Mouse (Mus musculus): ENCODE measurements around the gene Klhl30. TPM values are rescaled to one million over a fixed set of nuclear protein-coding genes. Genes with fewer than 3 reads are reported as not detected.

Klhl30 gene
- 7.0 and 10.0 TPM in 2 replicates for polyA plus RNA-seq (2014; fragmentation: Nextera tagmentation; extraction: Ambion mirVana)

GRCm38 (mm10) chr1:91350841-91351240 lies at the start of gene Klhl30:
Klhl30 (plus strand) TSS chr1:91351016.
- ATAC-seq (ENCODE audit: low read depth): peak; percentile 19; the same call in 1 of the 2 replicates

GRCm38 (mm10) chr1:91301206-91301920 lies 49.5 kb upstream of the Klhl30 start:
- H3K4me3 ChIP-seq (ENCODE audit: low read depth, low read length): no peak overlapping the region
- H3K27me3 ChIP-seq (replicated peaks; ENCODE audit: control insufficient read depth, insufficient read depth, low read length): no peaks in the 10 kb centered on the region
- H3K4me2 ChIP-seq (ENCODE audit: low read depth, low read length): no peak overlapping the region
- no peaks in the 10 kb centered on the region for H3K9me3 ChIP-seq (ENCODE audit: control insufficient read depth, low read length)
- H3K9ac ChIP-seq (ENCODE audit: low read depth, low read length): no peak overlapping the region
- no peak overlapping the region for H3K27ac ChIP-seq (replicated peaks; ENCODE audit: low read depth, low read length)
- H3K36me3 ChIP-seq (ENCODE audit: control insufficient read depth, insufficient read depth, low read length): peaks cover 22% of the 10 kb centered on the region
- H3K4me1 ChIP-seq (ENCODE audit: control insufficient read depth, insufficient read depth, low read length): peaks cover 8% of the 10 kb centered on the region; the same call in 1 of the 2 replicates
- no peak for ATAC-seq (ENCODE audit: low read depth)
- no peak for DNase-seq (ENCODE audit: low spot score)
- 74% methylated on average over 3 of the region's 3 CpGs for WGBS

More at GRCm38 (mm10) chr1:91350841-91351240, at the start of gene Klhl30:
- no peak within 1 kb of the TSS for H3K9ac ChIP-seq (ENCODE audit: low read depth, low read length)
- no peak within 1 kb of the TSS for H3K4me3 ChIP-seq (ENCODE audit: low read depth, low read length)
- 56% methylated on average over 4 of the region's 4 CpGs for WGBS
- no peaks in the 10 kb centered on the region for H3K9me3 ChIP-seq (ENCODE audit: control insufficient read depth, low read length)
- peaks cover 10% of the 10 kb centered on the region for H3K27me3 ChIP-seq (replicated peaks; ENCODE audit: control insufficient read depth, insufficient read depth, low read length)
- DNase-seq (ENCODE audit: low spot score): no peak
- no peak within 1 kb of the TSS for H3K27ac ChIP-seq (replicated peaks; ENCODE audit: low read depth, low read length)
- H3K36me3 ChIP-seq (ENCODE audit: control insufficient read depth, insufficient read depth, low read length): no peaks in the 10 kb centered on the region
- no peak within 1 kb of the TSS for H3K4me2 ChIP-seq (ENCODE audit: low read depth, low read length)
- no peaks in the 10 kb centered on the region for H3K4me1 ChIP-seq (ENCODE audit: control insufficient read depth, insufficient read depth, low read length)

- no peak for ATAC-seq (ENCODE audit: low read depth)
- WGBS: 91% methylated on average over 3 of the region's 3 CpGs
- Histone ChIP-seq H3K4me2 (ENCODE audit: low read depth, low read length) (no peak overlapping the region), H3K9ac (ENCODE audit: low read depth, low read length) (no peak overlapping the region), H3K27me3 (replicated peaks; ENCODE audit: control insufficient read depth, insufficient read depth, low read length) (no peaks in the 10 kb centered on the region), H3K4me1 (ENCODE audit: control insufficient read depth, insufficient read depth, low read length) (peaks cover 8% of the 10 kb centered on the region; the same call in 1 of the 2 replicates), H3K9me3 (ENCODE audit: control insufficient read depth, low read length) (no peaks in the 10 kb centered on the region), H3K36me3 (ENCODE audit: control insufficient read depth, insufficient read depth, low read length) (peaks cover 26% of the 10 kb centered on the region), H3K27ac (replicated peaks; ENCODE audit: low read depth, low read length) (no peak overlapping the region), H3K4me3 (ENCODE audit: low read depth, low read length) (no peak overlapping the region)
- no peak for DNase-seq (ENCODE audit: low spot score)
Measured at GRCm38 (mm10) chr1:91302021-91302420, 48.8 kb upstream of the Klhl30 start.

- ATAC-seq (ENCODE audit: low read depth) (no peak), DNase-seq (ENCODE audit: low spot score) (no peak)
- Histone ChIP-seq H3K4me2 (ENCODE audit: low read depth, low read length) (no peak overlapping the region), H3K27ac (replicated peaks; ENCODE audit: low read depth, low read length) (no peak overlapping the region), H3K36me3 (ENCODE audit: control insufficient read depth, insufficient read depth, low read length) (peaks cover 49% of the 10 kb centered on the region), H3K4me1 (ENCODE audit: control insufficient read depth, insufficient read depth, low read length) (no peaks in the 10 kb centered on the region), H3K4me3 (ENCODE audit: low read depth, low read length) (no peak overlapping the region), H3K9ac (ENCODE audit: low read depth, low read length) (no peak overlapping the region), H3K9me3 (ENCODE audit: control insufficient read depth, low read length) (no peaks in the 10 kb centered on the region), H3K27me3 (replicated peaks; ENCODE audit: control insufficient read depth, insufficient read depth, low read length) (no peaks in the 10 kb centered on the region)
- WGBS: 90% methylated on average over 4 of the region's 4 CpGs
Measured at GRCm38 (mm10) chr1:91304621-91305020, 46.2 kb upstream of the Klhl30 start.

- Histone ChIP-seq H3K27me3 (replicated peaks; ENCODE audit: control insufficient read depth, insufficient read depth, low read length) (no peaks in the 10 kb centered on the region), H3K4me3 (ENCODE audit: low read depth, low read length) (no peak overlapping the region), H3K4me1 (ENCODE audit: control insufficient read depth, insufficient read depth, low read length) (peaks cover 4% of the 10 kb centered on the region; the same call in 1 of the 2 replicates), H3K9me3 (ENCODE audit: control insufficient read depth, low read length) (no peaks in the 10 kb centered on the region), H3K36me3 (ENCODE audit: control insufficient read depth, insufficient read depth, low read length) (peaks cover 57% of the 10 kb centered on the region), H3K9ac (ENCODE audit: low read depth, low read length) (no peak overlapping the region), H3K27ac (replicated peaks; ENCODE audit: low read depth, low read length) (no peak overlapping the region), H3K4me2 (ENCODE audit: low read depth, low read length) (no peak overlapping the region)
- ATAC-seq (ENCODE audit: low read depth) (no peak), DNase-seq (ENCODE audit: low spot score) (no peak)
- 94% methylated on average over 12 of the region's 13 CpGs for WGBS
Measured at GRCm38 (mm10) chr1:91309366-91310085, 41.3 kb upstream of the Klhl30 start.

- ATAC-seq (ENCODE audit: low read depth): no peak
- 89% methylated on average over 4 of the region's 4 CpGs for WGBS
Measured at GRCm38 (mm10) chr1:91312273-91312672, 38.5 kb upstream of the Klhl30 start.

GRCm38 (mm10) chr1:91313251-91313650 lies 37.6 kb upstream of the Klhl30 start:
- 0 out of 2 replicates have a peak overlapping the region, but pooled peaks have one; percentile 14 for H3K9ac ChIP-seq (ENCODE audit: low read depth, low read length)
- peak; percentile 80 for ATAC-seq (ENCODE audit: low read depth)
- DNase-seq (ENCODE audit: low spot score): peak; percentile 68
- no peak overlapping the region for H3K4me2 ChIP-seq (ENCODE audit: low read depth, low read length)
- H3K27ac ChIP-seq (replicated peaks; ENCODE audit: low read depth, low read length): peak overlapping the region; percentile 46
- H3K4me3 ChIP-seq (ENCODE audit: low read depth, low read length): no peak overlapping the region
- no peaks in the 10 kb centered on the region for H3K9me3 ChIP-seq (ENCODE audit: control insufficient read depth, low read length)
- no peaks in the 10 kb centered on the region for H3K27me3 ChIP-seq (replicated peaks; ENCODE audit: control insufficient read depth, insufficient read depth, low read length)
- H3K4me1 ChIP-seq (ENCODE audit: control insufficient read depth, insufficient read depth, low read length): peaks cover 4% of the 10 kb centered on the region; the same call in 1 of the 2 replicates
- H3K36me3 ChIP-seq (ENCODE audit: control insufficient read depth, insufficient read depth, low read length): peaks cover 28% of the 10 kb centered on the region
- 17% methylated on average over 5 of the region's 5 CpGs for WGBS

More at GRCm38 (mm10) chr1:91312273-91312672, 38.5 kb upstream of the Klhl30 start:
- H3K4me1 ChIP-seq (ENCODE audit: control insufficient read depth, insufficient read depth, low read length): peaks cover 4% of the 10 kb centered on the region; the same call in 1 of the 2 replicates
- H3K27me3 ChIP-seq (replicated peaks; ENCODE audit: control insufficient read depth, insufficient read depth, low read length): no peaks in the 10 kb centered on the region
- H3K4me2 ChIP-seq (ENCODE audit: low read depth, low read length): no peak overlapping the region
- peaks cover 36% of the 10 kb centered on the region for H3K36me3 ChIP-seq (ENCODE audit: control insufficient read depth, insufficient read depth, low read length)
- H3K4me3 ChIP-seq (ENCODE audit: low read depth, low read length): no peak overlapping the region
- H3K9me3 ChIP-seq (ENCODE audit: control insufficient read depth, low read length): no peaks in the 10 kb centered on the region
- H3K9ac ChIP-seq (ENCODE audit: low read depth, low read length): no peak overlapping the region
- no peak overlapping the region for H3K27ac ChIP-seq (replicated peaks; ENCODE audit: low read depth, low read length)
- DNase-seq (ENCODE audit: low spot score): no peak

- no peaks in the 10 kb centered on the region for H3K9me3 ChIP-seq (ENCODE audit: control insufficient read depth, low read length)
- H3K4me2 ChIP-seq (ENCODE audit: low read depth, low read length): no peak overlapping the region
- no peaks in the 10 kb centered on the region for H3K27me3 ChIP-seq (replicated peaks; ENCODE audit: control insufficient read depth, insufficient read depth, low read length)
- DNase-seq (ENCODE audit: low spot score) (no peak), ATAC-seq (ENCODE audit: low read depth) (no peak)
- WGBS: 85% methylated on average over 6 of the region's 6 CpGs
- H3K9ac ChIP-seq (ENCODE audit: low read depth, low read length): no peak overlapping the region
- H3K36me3 ChIP-seq (ENCODE audit: control insufficient read depth, insufficient read depth, low read length): no peaks in the 10 kb centered on the region
- H3K4me3 ChIP-seq (ENCODE audit: low read depth, low read length): no peak overlapping the region
- H3K4me1 ChIP-seq (ENCODE audit: control insufficient read depth, insufficient read depth, low read length): peaks cover 4% of the 10 kb centered on the region; the same call in 1 of the 2 replicates
- H3K27ac ChIP-seq (replicated peaks; ENCODE audit: low read depth, low read length): no peak overlapping the region
Measured at GRCm38 (mm10) chr1:91317656-91318055, 33.2 kb upstream of the Klhl30 start.
